Mouse (Mus musculus) brain, embryonic 14.5 days (tissue): ENCODE data around the gene Bpgm. TPM values are rescaled to one million over a fixed set of nuclear protein-coding genes. Genes with fewer than 3 reads are reported as not detected.

Experiments used
- DNase-seq: peaks from one replicate; pipeline ENCODE4 v3.0.0-alpha.2; 2011; ENCODE audit warnings: low read depth
- CTCF ChIP-seq: fragments of 200-500 bp; IDR thresholded peaks from 2 replicates; pipeline ENCODE4 v1.5.1; 2012; ENCODE audit warnings: inconsistent platforms, mild to moderate bottlenecking, moderate library complexity, borderline replicate concordance; ENCODE audit not compliant: insufficient read depth, insufficient read length; ENCODE audit errors: extremely low read depth
- POLR2A ChIP-seq: fragments of 200-500 bp; IDR thresholded peaks from 2 replicates; pipeline ENCODE4 v1.6.1; 2012; ENCODE audit warnings: mild to moderate bottlenecking, inconsistent platforms, borderline replicate concordance; ENCODE audit not compliant: poor library complexity, insufficient read depth, insufficient read length, severe bottlenecking; ENCODE audit errors: extremely low read depth
- polyA plus RNA-seq: library from polyadenylated mRNA; depleted of rRNA; stranded (reverse); fragments of >200 nt; gene quantifications from 2 replicates; pipeline ENCODE4 v1.2.3, GENCODE M21; 2012

Gene Bpgm
- polyA plus RNA-seq, 1 experiment: 89.7 TPM

- TF ChIP-seq POLR2A: no peak
- TF ChIP-seq CTCF: no peak
- no peak for DNase-seq
These were observed 4.4 kb upstream of the Bpgm start for GRCm38 (mm10) chr6:34471434-34472110.

- TF ChIP-seq POLR2A (no peak), CTCF (no peak)
- DNase-seq: no peak
These were observed 2.7 kb upstream of the Bpgm start for GRCm38 (mm10) chr6:34473346-34473745.

DNA sequence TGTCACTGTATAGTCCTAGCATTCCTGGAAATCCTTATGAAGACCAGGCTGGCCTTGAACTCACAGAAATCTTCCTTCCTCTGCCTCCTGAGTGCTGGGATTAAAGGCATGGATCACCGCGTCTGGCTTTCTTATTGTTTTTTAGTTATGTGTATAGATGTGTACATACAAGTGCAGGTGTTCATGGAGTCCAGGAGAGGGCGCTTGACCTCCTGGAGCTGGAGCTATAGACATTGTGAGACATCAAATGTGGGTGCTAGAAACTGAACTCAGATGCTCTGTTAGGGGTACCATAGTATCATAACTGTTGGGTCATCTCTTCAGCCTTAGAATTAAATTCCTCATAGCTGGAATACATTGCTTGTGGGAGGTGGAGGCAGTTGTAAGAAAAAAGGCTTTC lies 2.0 kb upstream of the Bpgm start:
- TF ChIP-seq CTCF (peak; percentile 13; the same call in 1 of the 2 replicates), POLR2A (no peak)
- DNase-seq: no peak

GRCm38 (mm10) chr6:34475391-34475790 lies 616 bp upstream of the Bpgm start:
- no peak for TF ChIP-seq POLR2A
- TF ChIP-seq CTCF: no peak
- no peak for DNase-seq

- DNase-seq: peak; percentile 46
- TF ChIP-seq POLR2A (no peak), CTCF (no peak)
These were observed 2.0 kb downstream of the Bpgm start for GRCm38 (mm10) chr6:34478036-34478435.

GRCm38 (mm10) chr6:34478677-34479360 lies 2.8 kb downstream of the Bpgm start:
- DNase-seq: peak; percentile 61
- no peak for TF ChIP-seq POLR2A
- no peak for TF ChIP-seq CTCF

- TF ChIP-seq POLR2A (no peak), CTCF (no peak)
- DNase-seq: no peak
These were observed 3.5 kb downstream of the Bpgm start for GRCm38 (mm10) chr6:34479531-34479930.

DNA sequence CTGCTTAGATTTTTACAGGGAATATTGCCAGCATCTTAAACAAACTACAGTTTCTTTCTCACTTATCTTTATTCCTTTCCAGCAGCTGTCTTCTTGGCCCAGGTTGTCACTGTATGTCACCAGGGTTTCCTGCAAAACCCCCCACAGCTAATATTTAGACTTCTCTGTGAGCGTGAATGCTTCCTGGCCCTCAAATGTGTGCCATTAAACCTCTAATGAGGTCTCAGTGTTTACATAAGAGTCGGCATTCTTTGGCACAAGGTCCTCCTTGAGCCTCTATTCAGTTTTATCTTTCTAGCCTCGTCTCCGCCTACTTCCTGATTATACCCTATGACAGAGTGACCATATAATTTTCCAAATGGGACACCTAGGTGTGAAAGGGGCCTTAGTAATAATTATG lies 4.7 kb downstream of the Bpgm start:
- TF ChIP-seq POLR2A: no peak
- TF ChIP-seq CTCF: no peak
- DNase-seq: peak; percentile 86

- TF ChIP-seq CTCF (no peak), POLR2A (no peak)
- no peak for DNase-seq
These were observed 5.3 kb downstream of the Bpgm start for GRCm38 (mm10) chr6:34481349-34481748.

DNA sequence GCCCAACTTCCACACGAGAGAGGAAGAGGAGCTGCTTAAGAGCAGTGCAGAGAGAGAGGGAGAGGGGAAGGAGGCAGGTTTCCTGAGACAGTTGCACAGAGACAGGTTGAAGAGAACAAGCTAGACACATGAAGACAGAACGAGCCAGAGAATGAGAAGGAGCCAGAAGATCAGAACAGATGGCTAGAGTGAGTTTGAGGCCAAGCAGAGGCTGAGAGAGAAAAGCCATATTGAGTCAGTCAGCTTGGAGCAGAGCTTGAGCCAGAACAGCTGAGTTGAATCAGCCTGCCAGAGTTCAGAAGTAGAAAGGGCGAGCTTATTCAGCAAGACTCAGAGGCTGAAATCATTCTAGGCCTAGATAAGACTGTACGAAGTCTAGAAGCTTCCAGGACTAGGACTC lies 6.8 kb downstream of the Bpgm start:
- no peak for TF ChIP-seq POLR2A
- no peak for TF ChIP-seq CTCF
- DNase-seq: peak; percentile 74

GRCm38 (mm10) chr6:34483390-34483789 lies 7.4 kb downstream of the Bpgm start:
- TF ChIP-seq POLR2A (no peak), CTCF (no peak)

DNA sequence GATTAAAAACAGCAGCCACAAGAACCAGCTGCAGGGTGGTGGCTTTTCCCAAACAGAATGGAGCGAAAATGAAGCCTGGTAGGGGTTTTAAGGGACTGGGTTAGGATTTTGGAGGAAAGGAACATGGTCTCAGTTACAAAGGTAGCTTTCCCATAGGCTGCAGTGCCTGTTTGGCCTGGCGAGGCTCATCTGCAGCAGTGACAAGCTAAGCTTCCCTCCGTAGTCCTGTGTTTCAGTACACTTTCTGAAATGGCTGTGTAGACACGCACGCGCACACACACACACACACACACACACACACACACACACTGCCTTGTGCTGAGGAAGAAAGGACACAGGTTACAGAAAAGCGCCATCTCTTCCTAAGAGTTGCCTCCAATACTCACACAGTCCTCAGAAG lies 7.8 kb downstream of the Bpgm start:
- no peak for TF ChIP-seq CTCF
- TF ChIP-seq POLR2A: no peak
- no peak for DNase-seq

More at GRCm38 (mm10) chr6:34483390-34483789, 7.4 kb downstream of the Bpgm start:
- no peak for DNase-seq
